Mouse (Mus musculus): Measurements from ENCODE around the gene Mcf2l.

- TF ChIP-seq POLR2A (IDR thresholded peaks at IDR 0.05; ENCODE audit: borderline replicate concordance, low read depth, low read length) (no peak), CTCF (IDR thresholded peaks at IDR 0.05; ENCODE audit: low read depth, low read length) (no peak)
Observed at GRCm38 (mm10) chr8:12999793-13000192, 126.2 kb downstream of the Mcf2l start.
